Mouse (Mus musculus) stomach, adult 2 months (tissue): Measurements from ENCODE around the gene Atp1b4. TPM values are rescaled to one million over a fixed set of nuclear protein-coding genes. Genes with fewer than 3 reads are reported as not detected.

ENCODE experiments used
- polyA plus RNA-seq: library from polyadenylated mRNA; depleted of rRNA; stranded (reverse); fragments of >200 nt; gene quantifications from 2 replicates; pipeline ENCODE4 v1.2.3, GENCODE M21; 2012; rRNA removed

Gene Atp1b4
- not detected in 2 replicates for polyA plus RNA-seq

DNA sequence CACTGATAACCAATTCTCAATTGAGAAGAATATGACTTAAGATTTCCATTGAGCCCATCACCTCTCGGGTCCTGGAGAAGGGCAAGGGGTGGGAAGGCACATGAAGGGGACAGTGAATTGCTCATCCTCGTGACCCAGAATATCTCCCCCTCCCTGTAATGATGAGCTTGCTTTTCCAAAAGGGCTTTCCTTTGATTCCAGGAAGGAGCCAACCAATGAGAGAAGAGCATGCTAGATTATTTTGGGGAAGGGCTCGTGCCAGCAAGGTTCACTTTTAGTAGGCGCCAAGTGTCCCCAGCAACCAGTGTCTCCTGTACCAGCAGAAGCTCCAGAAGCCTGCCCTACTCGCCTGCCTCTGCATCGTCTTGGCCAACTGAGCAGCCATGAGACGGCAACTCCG, at the start of gene Atp1b4:
Gene Atp1b4, plus strand, starts transcription at position 301 of the 400 bp plus-strand sequence.

Other genes starting within 250 kb of the Atp1b4 start
- not detected in 2 replicates for gene Rhox10, start 249.7 kb upstream of the Atp1b4 start, polyA plus RNA-seq
- gene Rhox11, start 231.0 kb upstream of the Atp1b4 start, polyA plus RNA-seq = not detected in 2 replicates
- not detected in 2 replicates for gene Rhox12, start 205.3 kb upstream of the Atp1b4 start, polyA plus RNA-seq
- not detected in 2 replicates for gene Rhox13, start 195.0 kb upstream of the Atp1b4 start, polyA plus RNA-seq
- gene Zbtb33, start 126.4 kb upstream of the Atp1b4 start, polyA plus RNA-seq = 0.19 and 0.35 TPM in 2 replicates
- 0.18 and 0.30 TPM in 2 replicates for gene Tmem255a, start 63.7 kb upstream of the Atp1b4 start, polyA plus RNA-seq
- 6.5 and 9.0 TPM in 2 replicates for gene Lamp2, start 140.3 kb downstream of the Atp1b4 start, polyA plus RNA-seq